Mouse (Mus musculus): ENCODE results near the gene Relb.

DNA sequence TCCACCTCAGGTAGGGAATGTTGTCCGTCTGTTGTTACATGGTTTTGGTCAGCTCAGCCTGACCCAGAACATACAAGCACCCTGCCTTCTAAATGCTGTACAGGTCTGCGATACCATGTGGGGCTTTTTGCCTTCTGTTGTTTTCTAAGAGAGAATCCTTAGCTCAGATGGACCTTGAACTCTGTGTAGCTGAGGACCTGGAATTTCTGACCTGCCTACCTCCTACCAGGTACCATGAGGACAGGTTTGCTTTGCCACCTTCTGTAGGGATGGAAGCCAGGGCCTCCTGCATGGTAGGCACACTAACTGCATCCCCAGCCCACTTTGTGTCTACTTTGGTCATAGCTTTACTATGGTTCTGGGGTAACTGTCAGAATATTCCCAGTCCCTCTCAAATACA, 63.4 kb downstream of the Relb start:
- no peak for TF ChIP-seq POLR2AphosphoS2 (IDR thresholded peaks at IDR 0.05; ENCODE audit: low read depth, low read length)
- no peak for TF ChIP-seq POLR2A (IDR thresholded peaks at IDR 0.05; ENCODE audit: low read depth, low read length)
- TF ChIP-seq CTCF (conservative IDR thresholded peaks at IDR 0.05 in 1 of 2, IDR thresholded peaks at IDR 0.05 in 1 of 2; ENCODE audit: low read depth in 2 of 2, low read length in 2 of 2), result no peak
- no peak for TF ChIP-seq USF1 (IDR thresholded peaks at IDR 0.05; ENCODE audit: low read depth, low read length)
- TF ChIP-seq TBP (conservative IDR thresholded peaks at IDR 0.05; ENCODE audit: low read depth, low read length), result no peak
- no peak for TF ChIP-seq SIN3A (IDR thresholded peaks at IDR 0.05; ENCODE audit: low read length)
